Mouse (Mus musculus): Measurements from ENCODE around the gene Dhrs7c. TPM values are rescaled to one million over a fixed set of nuclear protein-coding genes. Genes with fewer than 3 reads are reported as not detected.

The Dhrs7c gene
- not detected in 2 replicates for polyA plus RNA-seq (2016; fragmentation: Nextera tagmentation; extraction: Ambion mirVana)

GRCm38 (mm10) chr11:67797931-67798330 is at the start of gene Dhrs7c:
Gene Dhrs7c, plus strand, starts transcription at chr11:67798187.
- ATAC-seq = no peak
- H3K4me2 ChIP-seq = no peak within 1 kb of the TSS
- no peak within 1 kb of the TSS for H3K27ac ChIP-seq
- no peaks in the 10 kb centered on the region for H3K9me3 ChIP-seq (replicated peaks)
- 76% methylated on average over 7 of the region's 7 CpGs for WGBS (ENCODE audit: insufficient replicate concordance)
- no peak within 1 kb of the TSS for H3K9ac ChIP-seq
- H3K4me1 ChIP-seq = no peaks in the 10 kb centered on the region
- H3K4me3 ChIP-seq = no peak within 1 kb of the TSS
- no peaks in the 10 kb centered on the region for H3K36me3 ChIP-seq
- no peaks in the 10 kb centered on the region for H3K27me3 ChIP-seq (replicated peaks)

DNA sequence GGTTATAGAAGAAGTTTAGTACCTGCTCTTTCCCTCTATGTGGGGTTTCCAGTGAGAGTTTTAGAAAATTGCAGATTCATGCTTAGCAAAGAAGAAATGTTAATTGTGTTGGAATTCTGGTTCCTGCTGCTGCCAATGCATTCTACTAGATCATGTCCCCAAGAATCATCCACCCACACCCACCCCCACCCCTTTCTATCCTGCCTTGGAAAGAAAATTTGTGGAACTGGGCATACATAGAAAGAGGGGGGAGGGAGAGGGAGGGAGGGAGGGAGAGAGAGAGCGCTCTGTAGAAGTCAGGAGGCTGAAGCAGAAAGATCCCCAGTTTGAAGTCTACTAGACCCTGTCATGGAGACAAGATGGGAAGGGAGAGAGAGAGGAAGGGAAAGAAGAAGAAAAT is 41.7 kb upstream of the Dhrs7c start:
- no peak overlapping the region for H3K4me2 ChIP-seq
- H3K9ac ChIP-seq = no peak overlapping the region
- H3K9me3 ChIP-seq (replicated peaks) = no peaks in the 10 kb centered on the region
- no peaks in the 10 kb centered on the region for H3K4me1 ChIP-seq
- 67% methylated on average over 1 of the region's 1 CpGs for WGBS (ENCODE audit: insufficient replicate concordance)
- no peaks in the 10 kb centered on the region for H3K27me3 ChIP-seq (replicated peaks)
- no peaks in the 10 kb centered on the region for H3K36me3 ChIP-seq
- no peak overlapping the region for H3K27ac ChIP-seq
- no peak for ATAC-seq
- no peak overlapping the region for H3K4me3 ChIP-seq

GRCm38 (mm10) chr11:67757373-67758167 is 40.4 kb upstream of the Dhrs7c start:
- 53% methylated on average over 15 of the region's 15 CpGs for WGBS (ENCODE audit: insufficient replicate concordance)
- no peak overlapping the region for H3K9ac ChIP-seq
- no peaks in the 10 kb centered on the region for H3K4me1 ChIP-seq
- H3K4me2 ChIP-seq = no peak overlapping the region
- H3K27me3 ChIP-seq (replicated peaks) = no peaks in the 10 kb centered on the region
- H3K9me3 ChIP-seq (replicated peaks) = no peaks in the 10 kb centered on the region
- H3K36me3 ChIP-seq = no peaks in the 10 kb centered on the region
- H3K4me3 ChIP-seq = no peak overlapping the region
- no peak for ATAC-seq
- H3K27ac ChIP-seq = no peak overlapping the region

DNA sequence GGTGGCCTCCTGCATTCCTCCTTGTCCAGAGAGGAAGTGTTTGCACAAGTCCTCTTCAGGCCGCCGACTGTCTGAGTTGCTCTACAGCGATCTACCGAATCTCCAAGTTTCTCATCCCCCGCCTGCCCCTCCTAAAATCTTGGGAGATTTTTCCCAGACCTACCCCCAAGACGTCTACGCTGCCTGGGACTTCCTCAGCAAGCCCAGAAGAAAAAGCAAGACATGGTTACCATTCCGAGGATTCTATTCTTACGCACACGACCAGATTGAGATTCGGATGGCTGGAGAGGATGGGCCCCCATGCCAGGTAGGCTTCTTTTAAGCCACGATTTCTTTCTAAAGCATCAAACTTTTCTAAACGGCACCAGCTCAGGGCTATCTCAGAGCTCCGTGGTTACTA is 26.9 kb upstream of the Dhrs7c start, which contains the start of gene Glp2r:
Gene Glp2r (minus strand): TSS at position 101 of the 400 bp plus-strand sequence.
- ATAC-seq = no peak
- Histone ChIP-seq H3K36me3 (no peaks in the 10 kb centered on the region), H3K27me3 (replicated peaks) (peaks cover 5% of the 10 kb centered on the region), H3K4me2 (no peak within 1 kb of the TSS), H3K9me3 (replicated peaks) (no peaks in the 10 kb centered on the region), H3K9ac (no peak within 1 kb of the TSS), H3K27ac (no peak within 1 kb of the TSS), H3K4me1 (no peaks in the 10 kb centered on the region), H3K4me3 (no peak within 1 kb of the TSS)
- WGBS (ENCODE audit: insufficient replicate concordance) = 65% methylated on average over 14 of the region's 14 CpGs

- no peak overlapping the region for H3K27ac ChIP-seq
- H3K4me1 ChIP-seq = no peaks in the 10 kb centered on the region
- H3K36me3 ChIP-seq = no peaks in the 10 kb centered on the region
- ATAC-seq = no peak
- 75% methylated on average over 2 of the region's 2 CpGs for WGBS (ENCODE audit: insufficient replicate concordance)
- no peak overlapping the region for H3K4me3 ChIP-seq
- H3K4me2 ChIP-seq = no peak overlapping the region
- H3K9ac ChIP-seq = no peak overlapping the region
- H3K9me3 ChIP-seq (replicated peaks) = no peaks in the 10 kb centered on the region
- H3K27me3 ChIP-seq (replicated peaks) = peaks cover 5% of the 10 kb centered on the region
Measured at GRCm38 (mm10) chr11:67771691-67772090, 26.3 kb upstream of the Dhrs7c start.

GRCm38 (mm10) chr11:67772577-67772976 is 25.4 kb upstream of the Dhrs7c start:
- no peak overlapping the region for H3K4me3 ChIP-seq
- no peaks in the 10 kb centered on the region for H3K4me1 ChIP-seq
- no peaks in the 10 kb centered on the region for H3K9me3 ChIP-seq (replicated peaks)
- WGBS (ENCODE audit: insufficient replicate concordance) = 28% methylated on average over 8 of the region's 8 CpGs
- H3K4me2 ChIP-seq = no peak overlapping the region
- peaks cover 5% of the 10 kb centered on the region for H3K27me3 ChIP-seq (replicated peaks)
- H3K9ac ChIP-seq = no peak overlapping the region
- H3K27ac ChIP-seq = no peak overlapping the region
- H3K36me3 ChIP-seq = no peaks in the 10 kb centered on the region
- ATAC-seq = no peak

DNA sequence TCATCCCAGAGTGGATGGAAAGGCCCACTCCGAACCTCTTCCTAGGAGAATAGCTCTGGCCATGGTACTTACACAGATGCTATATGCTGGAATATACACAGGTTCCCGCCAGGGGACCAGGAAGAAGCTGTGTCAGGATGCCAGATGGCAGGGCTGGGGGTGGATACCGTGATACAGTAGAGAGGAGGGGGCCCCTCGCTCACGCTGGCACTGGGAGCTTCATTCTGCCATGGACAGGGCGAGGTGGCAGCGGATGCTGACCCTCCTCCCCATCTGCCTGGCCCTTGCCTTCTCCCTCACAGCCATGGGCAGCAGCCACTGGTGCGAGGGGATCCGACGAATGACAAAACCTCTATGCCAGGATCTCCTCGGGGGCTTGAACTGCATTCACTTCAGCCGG is 23.6 kb upstream of the Dhrs7c start, which contains the start of gene Gsg1l2:
Gene Gsg1l2 (plus strand): TSS at position 230 of the 400 bp plus-strand sequence.
- 72% methylated on average over 12 of the region's 12 CpGs for WGBS (ENCODE audit: insufficient replicate concordance)
- no peak for ATAC-seq

DNA sequence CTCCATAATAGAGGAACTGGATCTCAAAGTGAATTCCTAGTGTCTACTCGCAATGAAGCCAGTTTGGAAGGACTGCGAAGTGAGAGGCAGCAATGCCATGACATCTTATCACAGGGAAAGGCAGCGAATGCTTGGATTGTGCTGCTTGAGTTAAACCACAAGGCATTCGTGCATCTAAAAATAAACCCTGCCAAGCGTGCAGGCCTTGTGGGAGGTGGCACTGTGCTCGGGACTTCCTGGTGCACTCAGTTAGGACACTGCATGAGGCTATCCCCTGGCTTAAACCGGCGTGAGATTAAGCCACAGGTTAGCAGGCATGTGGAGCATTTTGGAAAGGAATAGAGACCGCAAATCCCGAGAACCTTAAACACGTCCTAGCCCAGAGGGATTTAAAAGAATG is 7.8 kb upstream of the Dhrs7c start:
- no peak overlapping the region for H3K4me3 ChIP-seq
- no peaks in the 10 kb centered on the region for H3K36me3 ChIP-seq
- H3K9me3 ChIP-seq (replicated peaks) = no peaks in the 10 kb centered on the region
- H3K4me1 ChIP-seq = no peaks in the 10 kb centered on the region
- H3K27me3 ChIP-seq (replicated peaks) = no peaks in the 10 kb centered on the region
- H3K27ac ChIP-seq = no peak overlapping the region
- WGBS (ENCODE audit: insufficient replicate concordance) = 40% methylated on average over 11 of the region's 11 CpGs
- ATAC-seq = no peak
- H3K4me2 ChIP-seq = no peak overlapping the region
- no peak overlapping the region for H3K9ac ChIP-seq

More for the DNA sequence above, 23.6 kb upstream of the Dhrs7c start, which contains the start of gene Gsg1l2:
- Histone ChIP-seq H3K9me3 (replicated peaks) (no peaks in the 10 kb centered on the region), H3K27me3 (replicated peaks) (peaks cover 5% of the 10 kb centered on the region), H3K27ac (no peak within 1 kb of the TSS), H3K4me1 (no peaks in the 10 kb centered on the region), H3K4me3 (no peak within 1 kb of the TSS), H3K9ac (no peak within 1 kb of the TSS), H3K4me2 (no peak within 1 kb of the TSS), H3K36me3 (no peaks in the 10 kb centered on the region)

- Histone ChIP-seq H3K9me3 (replicated peaks) (no peaks in the 10 kb centered on the region), H3K4me2 (no peak overlapping the region), H3K27me3 (replicated peaks) (no peaks in the 10 kb centered on the region), H3K9ac (no peak overlapping the region), H3K4me3 (no peak overlapping the region), H3K4me1 (no peaks in the 10 kb centered on the region), H3K36me3 (no peaks in the 10 kb centered on the region), H3K27ac (no peak overlapping the region)
- ATAC-seq = no peak
Measured at GRCm38 (mm10) chr11:67800130-67800723, 2.2 kb downstream of the Dhrs7c start.

DNA sequence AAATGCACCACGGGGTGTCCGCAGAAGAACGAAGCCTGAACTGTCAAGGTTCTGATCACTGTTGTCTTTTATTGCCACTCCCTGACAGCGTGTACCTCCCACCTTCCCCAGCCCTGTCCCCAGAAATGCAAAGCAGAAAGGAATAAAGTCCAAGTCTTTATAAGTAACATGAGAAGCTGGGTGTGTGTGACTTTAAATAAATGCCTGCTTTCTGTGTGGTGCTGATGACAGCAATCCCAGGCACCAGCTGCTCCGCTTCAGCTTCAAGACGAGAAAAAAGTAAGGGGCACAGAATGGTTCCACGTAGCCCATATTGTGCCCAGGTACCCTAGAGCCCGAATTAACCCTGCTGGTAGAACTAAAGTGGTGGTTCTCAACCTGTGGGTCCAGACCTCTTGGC is 3.2 kb downstream of the Dhrs7c start:
- H3K4me3 ChIP-seq = no peak overlapping the region
- H3K4me2 ChIP-seq = no peak overlapping the region
- no peaks in the 10 kb centered on the region for H3K9me3 ChIP-seq (replicated peaks)
- H3K27ac ChIP-seq = no peak overlapping the region
- no peaks in the 10 kb centered on the region for H3K4me1 ChIP-seq
- no peak for ATAC-seq
- WGBS (ENCODE audit: insufficient replicate concordance) = 65% methylated on average over 8 of the region's 8 CpGs
- H3K9ac ChIP-seq = no peak overlapping the region
- H3K36me3 ChIP-seq = no peaks in the 10 kb centered on the region
- no peaks in the 10 kb centered on the region for H3K27me3 ChIP-seq (replicated peaks)

GRCm38 (mm10) chr11:67805538-67805937 is 7.6 kb downstream of the Dhrs7c start:
- Histone ChIP-seq H3K4me3 (no peak overlapping the region), H3K27me3 (replicated peaks) (no peaks in the 10 kb centered on the region), H3K4me2 (no peak overlapping the region), H3K36me3 (no peaks in the 10 kb centered on the region), H3K9ac (no peak overlapping the region), H3K9me3 (replicated peaks) (no peaks in the 10 kb centered on the region), H3K27ac (no peak overlapping the region), H3K4me1 (no peaks in the 10 kb centered on the region)
- WGBS (ENCODE audit: insufficient replicate concordance) = 73% methylated on average over 1 of the region's 1 CpGs
- no peak for ATAC-seq

DNA sequence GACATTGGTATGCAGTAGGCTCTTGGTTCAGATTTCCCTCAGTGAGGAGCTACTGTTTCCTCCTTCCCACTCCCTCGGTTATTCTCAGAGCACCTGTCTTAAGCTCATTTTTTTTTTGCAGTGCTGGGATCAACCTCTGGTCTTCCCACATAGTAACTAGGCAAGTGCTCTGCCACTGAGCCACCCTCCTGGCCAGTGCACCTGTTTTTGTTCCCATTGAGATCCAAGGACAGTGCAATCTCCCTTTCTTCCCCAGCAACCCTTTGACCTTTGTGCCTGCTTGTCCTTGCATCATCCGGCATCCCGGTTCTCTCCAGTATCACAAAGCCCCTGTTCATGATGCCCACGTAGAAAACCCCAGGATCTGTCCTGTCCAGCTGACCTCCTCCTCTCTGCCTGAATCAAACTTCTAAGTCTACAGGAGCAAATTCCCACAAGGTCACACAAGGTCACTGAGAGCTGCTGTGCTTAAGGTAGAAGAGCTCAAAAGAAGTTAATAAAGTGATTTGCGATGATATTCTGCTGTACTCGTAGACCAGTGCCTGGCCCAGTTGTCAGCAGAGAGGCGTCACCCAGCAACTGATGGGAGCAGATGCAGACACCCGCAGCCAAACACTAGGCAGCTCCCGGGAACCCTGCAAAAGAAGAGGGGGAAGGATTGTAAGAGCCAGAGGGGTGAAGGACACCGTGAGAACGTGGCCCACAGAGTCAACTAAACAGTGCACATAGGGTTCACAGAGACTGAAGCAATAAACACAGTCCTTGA is 9.0 kb downstream of the Dhrs7c start:
- H3K9ac ChIP-seq = no peak overlapping the region
- no peak overlapping the region for H3K4me2 ChIP-seq
- H3K4me1 ChIP-seq = no peaks in the 10 kb centered on the region
- ATAC-seq = no peak
- no peak overlapping the region for H3K4me3 ChIP-seq
- H3K27me3 ChIP-seq (replicated peaks) = no peaks in the 10 kb centered on the region
- no peaks in the 10 kb centered on the region for H3K9me3 ChIP-seq (replicated peaks)
- 68% methylated on average over 11 of the region's 11 CpGs for WGBS (ENCODE audit: insufficient replicate concordance)
- no peaks in the 10 kb centered on the region for H3K36me3 ChIP-seq
- no peak overlapping the region for H3K27ac ChIP-seq
